Mouse (Mus musculus) thymus, adult 18-20 months (tissue): ENCODE measurements around the gene Arid4a.
A peak's percentile ranks its signal among the peaks of the same experiment; 100 is the strongest.

Source experiments
- DNase-seq, 2 experiments: peaks; one replicate each; pipeline ENCODE4 v3.0.0; 2022; ENCODE audit warnings: mixed read lengths in 2 of 2

Arid4a gene

GRCm38 (mm10) chr12:71015363-71016210 lies at the start of gene Arid4a:
Arid4a (plus strand) TSS chr12:71015990.
- peak; percentile 95 to 99 for DNase-seq

- no peak for DNase-seq
These were observed 48.2 kb upstream of the Arid4a start for GRCm38 (mm10) chr12:70967581-70967980.

DNA sequence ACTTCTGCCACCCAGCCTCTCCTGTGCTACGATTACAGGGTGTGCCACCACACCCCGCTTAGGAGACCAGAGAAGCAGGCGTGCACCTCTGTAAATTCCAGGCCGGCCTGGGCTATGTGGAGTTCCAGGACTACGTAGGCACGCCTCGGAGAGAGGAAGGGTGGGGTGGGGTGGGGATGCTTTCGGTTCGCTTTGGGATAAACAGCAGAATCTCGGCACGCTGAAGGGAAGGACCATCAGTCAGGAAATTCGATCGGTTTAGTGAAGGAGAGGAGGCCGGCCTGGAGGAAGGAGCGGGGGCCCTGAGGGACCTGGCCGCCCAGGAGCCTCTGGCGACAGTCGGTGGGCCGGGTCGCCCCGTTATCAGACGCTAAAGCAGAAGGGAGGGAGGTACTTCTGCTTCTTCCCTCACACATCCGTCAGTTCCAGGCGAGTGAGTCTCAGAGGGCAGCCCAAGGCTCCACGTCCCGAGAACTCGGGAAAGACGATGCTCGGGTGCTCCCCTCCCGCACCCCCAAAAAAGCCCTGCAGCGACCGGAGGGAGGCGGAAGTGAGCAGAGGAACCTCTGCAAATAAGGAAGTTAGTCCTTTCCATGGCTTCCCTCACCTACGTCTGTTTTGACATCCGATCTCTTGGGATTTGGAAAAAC lies 47.5 kb upstream of the Arid4a start:
- peak; percentile 76 to 83 for DNase-seq

DNA sequence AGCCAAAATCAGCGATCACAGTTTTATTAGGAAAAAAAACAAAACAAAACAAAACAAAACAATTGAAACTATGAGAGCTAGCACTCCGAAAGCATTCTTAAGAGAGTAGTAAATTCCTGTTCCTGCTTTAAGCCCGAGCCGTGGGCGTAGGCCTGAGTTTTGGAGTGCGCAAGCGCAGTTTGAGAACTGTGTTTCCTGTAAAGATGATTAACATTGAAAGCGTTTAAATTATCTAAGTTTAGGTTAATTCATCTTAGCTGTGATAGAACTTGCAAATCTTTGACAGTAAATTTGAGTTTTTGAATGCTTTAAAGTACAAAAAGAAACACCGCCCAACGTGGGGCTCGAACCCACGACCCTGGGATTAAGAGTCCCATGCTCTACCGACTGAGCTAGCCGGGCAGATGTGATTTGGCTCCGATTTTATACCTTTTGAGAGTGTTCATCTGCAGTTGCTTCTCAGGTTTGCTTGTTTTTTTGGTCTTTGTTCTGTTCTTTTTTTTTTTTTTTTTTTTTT lies 46.9 kb upstream of the Arid4a start:
- DNase-seq = peak; percentile 60 to 79

- peak; percentile 31 to 33 for DNase-seq
These were observed 46.2 kb upstream of the Arid4a start for GRCm38 (mm10) chr12:70969485-70970184.

GRCm38 (mm10) chr12:70973831-70974230 lies 42.0 kb upstream of the Arid4a start:
- no peak for DNase-seq

- peak; percentile 84 to 88 for DNase-seq
These were observed 41.1 kb upstream of the Arid4a start, which contains the start of gene Psma3 for GRCm38 (mm10) chr12:70974441-70975266. Psma3 (plus strand) TSS chr12:70974621.

DNA sequence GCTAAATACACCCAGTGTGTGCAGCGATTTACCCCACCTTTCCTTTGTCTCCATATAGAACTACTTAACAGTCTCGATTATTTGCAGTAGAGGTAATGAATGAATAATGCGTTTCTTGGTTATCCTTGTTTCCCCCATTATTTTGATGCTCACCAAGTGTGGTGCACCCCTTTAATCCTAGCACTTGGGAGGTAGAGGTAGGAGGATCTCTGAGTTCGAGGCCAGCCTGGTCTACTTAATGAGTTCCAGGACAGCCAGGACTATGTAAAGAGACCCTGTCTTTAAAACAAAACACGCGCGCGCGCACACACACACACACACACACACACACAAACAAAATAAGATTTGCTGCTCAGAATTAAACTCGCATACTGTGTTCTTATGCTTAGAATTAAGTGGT lies 40.4 kb upstream of the Arid4a start:
- DNase-seq = no peak

- DNase-seq = no peak
These were observed 39.9 kb upstream of the Arid4a start for GRCm38 (mm10) chr12:70975891-70976290.

DNA sequence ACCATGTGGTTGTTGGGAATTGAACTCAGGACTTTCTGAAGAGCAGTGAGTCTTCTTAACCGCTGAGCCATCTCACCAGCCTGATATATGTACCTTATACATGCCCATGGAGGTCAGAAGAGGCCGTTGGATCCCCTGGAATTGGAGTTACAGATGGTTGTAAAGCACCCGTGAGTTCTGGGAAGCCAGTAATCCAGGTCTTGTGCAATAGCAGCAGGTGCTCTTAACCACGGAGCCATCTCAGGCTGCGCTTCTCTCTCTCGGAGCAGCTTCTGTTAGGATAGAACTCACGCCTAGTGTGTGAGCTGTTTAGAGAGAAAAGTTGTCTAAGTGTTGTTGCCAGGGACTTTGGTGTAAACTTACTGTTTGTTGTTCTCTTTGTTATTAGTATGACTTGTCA lies 37.4 kb upstream of the Arid4a start:
- DNase-seq = no peak

- DNase-seq = no peak
These were observed 30.8 kb upstream of the Arid4a start for GRCm38 (mm10) chr12:70984855-70985550.

GRCm38 (mm10) chr12:70997225-70997624 lies 18.6 kb upstream of the Arid4a start:
- DNase-seq = no peak

- no peak for DNase-seq
These were observed 16.3 kb upstream of the Arid4a start for GRCm38 (mm10) chr12:70999423-70999903.

GRCm38 (mm10) chr12:71000344-71000743 lies 15.4 kb upstream of the Arid4a start:
- DNase-seq = no peak

DNA sequence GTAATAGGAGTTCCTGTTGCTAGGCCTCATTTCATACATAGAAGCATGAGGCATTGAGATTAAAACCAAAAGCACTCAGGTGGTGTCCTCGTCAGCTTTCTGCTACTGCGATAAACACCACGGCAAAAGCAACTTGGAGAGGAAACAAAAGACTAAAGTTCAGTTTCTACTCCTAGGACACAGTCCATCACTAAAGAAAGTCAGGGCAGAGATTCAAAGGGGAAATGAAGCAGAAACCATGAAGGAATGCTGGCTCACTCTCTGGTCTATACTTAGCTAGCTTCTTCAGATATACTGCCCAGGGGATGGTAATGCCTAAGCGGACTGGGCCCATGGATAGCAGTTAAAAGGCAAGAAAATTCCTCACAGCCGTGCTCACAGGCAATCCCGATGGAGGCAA lies 14.3 kb upstream of the Arid4a start:
- no peak for DNase-seq

DNA sequence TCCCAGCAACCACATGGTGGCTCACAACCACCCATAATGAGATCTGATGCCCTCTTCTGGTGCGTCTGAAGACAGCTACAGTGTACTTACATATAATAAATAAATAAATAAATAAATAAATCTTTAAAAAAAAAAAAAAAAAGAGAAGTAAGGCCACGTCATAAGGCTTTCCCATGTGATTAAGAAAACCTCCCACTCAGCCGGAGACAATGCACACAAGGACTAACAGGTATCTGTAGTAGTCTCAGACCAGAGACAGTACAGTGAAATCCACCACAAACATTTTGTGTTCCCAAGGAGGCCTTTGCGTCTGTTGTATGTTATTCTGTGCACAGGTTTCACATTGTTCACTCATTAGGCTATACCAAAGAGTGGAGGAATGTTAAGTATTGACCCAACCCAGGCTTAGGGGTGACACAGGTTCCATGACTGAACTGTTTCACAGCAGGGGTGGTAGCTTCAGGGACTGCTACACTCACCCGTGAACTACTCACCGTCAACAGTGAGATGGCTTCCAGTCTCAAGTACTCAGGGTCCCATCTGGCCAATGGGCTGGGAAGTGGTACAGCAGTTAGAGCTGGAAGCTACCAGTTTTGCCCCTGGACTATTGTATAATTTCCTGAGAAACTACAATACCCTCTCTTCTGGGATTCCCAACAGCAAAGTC lies 11.9 kb upstream of the Arid4a start:
- no peak for DNase-seq

DNA sequence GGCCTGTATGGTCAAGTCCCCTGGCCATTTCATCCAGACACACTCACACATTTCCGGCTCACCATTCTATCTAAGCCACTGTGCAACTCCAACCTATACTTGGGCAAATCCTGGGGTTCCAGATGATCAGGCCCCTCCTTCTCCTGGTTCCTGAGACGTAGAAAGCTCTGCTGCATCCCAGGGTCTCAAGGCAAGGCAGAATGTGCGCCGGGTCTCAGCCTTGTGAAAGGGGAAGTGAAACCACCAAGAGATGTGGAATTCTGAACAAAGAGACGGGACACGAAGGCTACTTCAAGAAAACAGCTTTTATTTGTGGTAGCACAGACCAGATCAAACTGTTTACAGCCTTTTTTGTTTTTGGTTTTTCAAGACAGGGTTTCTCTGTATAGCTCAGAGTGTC lies 9.6 kb upstream of the Arid4a start:
- no peak for DNase-seq

- DNase-seq = no peak
These were observed 8.9 kb upstream of the Arid4a start for GRCm38 (mm10) chr12:71006901-71007300.

- no peak for DNase-seq
These were observed 6.0 kb upstream of the Arid4a start for GRCm38 (mm10) chr12:71009769-71010168.

GRCm38 (mm10) chr12:71014845-71015362 lies 886 bp upstream of the Arid4a start:
- no peak for DNase-seq

GRCm38 (mm10) chr12:71016211-71016502 lies 367 bp downstream of the Arid4a start:
- no peak for DNase-seq
